Mouse (Mus musculus) neural tube, embryonic 11.5 days (tissue): ENCODE data around the gene Cpa5. TPM values are rescaled to one million over a fixed set of nuclear protein-coding genes. Genes with fewer than 3 reads are reported as not detected.

Experiments used
- ATAC-seq: fragments of 200-750 bp; cut with Nextera tagmentation; 2 replicates; pipeline ENCODE4 v1.8.0; 2017; ENCODE audit warnings: moderate number of reproducible peaks, mild to moderate bottlenecking, moderate TSS enrichment, moderate library complexity; ENCODE audit not compliant: insufficient read depth, low FRiP score, low TSS enrichment
- DNase-seq: peaks from one replicate; pipeline ENCODE4 v3.0.0-alpha.2; 2015; ENCODE audit warnings: low spot score
- H3K27ac ChIP-seq: fragments of 300-500 bp; sonication (generic); 2 replicates; pipeline ENCODE4 v1.5.1; 2014; ENCODE audit warnings: low read depth, mild to moderate bottlenecking, low read length
- H3K27me3 ChIP-seq: fragments of 300-500 bp; sonication (generic); 2 replicates; pipeline ENCODE4 v1.6.1; 2014; ENCODE audit warnings: mild to moderate bottlenecking, low read length, mixed read lengths; ENCODE audit not compliant: control insufficient read depth, insufficient read depth
- H3K36me3 ChIP-seq: fragments of 300-500 bp; sonication (generic); 2 replicates; pipeline ENCODE4 v1.6.1; 2014; ENCODE audit warnings: mild to moderate bottlenecking, low read length, moderate library complexity, mixed read lengths; ENCODE audit not compliant: control insufficient read depth, insufficient read depth
- H3K4me1 ChIP-seq: fragments of 300-500 bp; sonication (generic); 2 replicates; pipeline ENCODE4 v1.6.1; 2014; ENCODE audit warnings: low read length, mixed read lengths; ENCODE audit not compliant: control insufficient read depth, insufficient read depth
- H3K4me2 ChIP-seq: fragments of 300-500 bp; sonication (generic); 2 replicates; pipeline ENCODE4 v1.6.1; 2014; ENCODE audit warnings: low read depth, mild to moderate bottlenecking, moderate library complexity
- H3K4me3 ChIP-seq: fragments of 300-500 bp; sonication (generic); 2 replicates; pipeline ENCODE4 v1.5.1; 2014; ENCODE audit warnings: low read depth, low read length
- H3K9ac ChIP-seq: fragments of 300-500 bp; sonication (generic); 2 replicates; pipeline ENCODE4 v1.6.1; 2014; ENCODE audit warnings: mild to moderate bottlenecking, low read length
- H3K9me3 ChIP-seq: fragments of 300-500 bp; sonication (generic); 2 replicates; pipeline ENCODE4 v1.6.1; 2016; ENCODE audit warnings: low read length; ENCODE audit not compliant: control insufficient read depth
- WGBS: fragments of 180-500 bp; shearing (Covaris S2); extraction: QIAGEN DNeasy Blood & Tissue Kit; methylation state at CpG from one replicate; pipeline ENCODE4 v1.1.7; 2014; 5-methylcytosine and 5-hydroxymethylcytosine counted together
- polyA plus RNA-seq: library from polyadenylated mRNA; unstranded; fragments of >200 nt; fragmentation: Nextera tagmentation; extraction: Ambion mirVana; gene quantifications from 2 replicates; pipeline ENCODE4 v1.2.1, GENCODE M21; 2014

Cpa5 gene
- polyA plus RNA-seq, 1 experiment from 2014 or later, result not detected

- H3K4me3 ChIP-seq, result no peak overlapping the region
- no peaks in the 10 kb centered on the region for H3K36me3 ChIP-seq
- peaks cover 6% of the 10 kb centered on the region for H3K4me1 ChIP-seq
- H3K9ac ChIP-seq, result no peak overlapping the region
- ATAC-seq (no peak), DNase-seq (no peak)
- H3K9me3 ChIP-seq, result no peaks in the 10 kb centered on the region
- 78% methylated on average over 1 of the region's 1 CpGs for WGBS
- H3K4me2 ChIP-seq, result no peak overlapping the region
- no peak overlapping the region for H3K27ac ChIP-seq
- no peaks in the 10 kb centered on the region for H3K27me3 ChIP-seq
These were observed 35.9 kb upstream of the Cpa5 start for GRCm38 (mm10) chr6:30574945-30575344.

GRCm38 (mm10) chr6:30576477-30577203, 34.2 kb upstream of the Cpa5 start:
- Histone ChIP-seq H3K36me3 (no peaks in the 10 kb centered on the region), H3K4me2 (no peak overlapping the region), H3K9me3 (no peaks in the 10 kb centered on the region), H3K27me3 (no peaks in the 10 kb centered on the region), H3K4me3 (no peak overlapping the region), H3K27ac (peak overlapping the region; percentile 27; the same call in 1 of the 2 replicates), H3K9ac (no peak overlapping the region), H3K4me1 (peaks cover 18% of the 10 kb centered on the region)
- ATAC-seq, result no peak
- whole genome bisulfite sequencing, result 61% methylated on average over 17 of the region's 17 CpGs
- no peak for DNase-seq

- H3K4me2 ChIP-seq, result no peak overlapping the region
- no peak for ATAC-seq
These were observed 30.6 kb upstream of the Cpa5 start for GRCm38 (mm10) chr6:30579961-30580840.

GRCm38 (mm10) chr6:30580841-30581176, 30.0 kb upstream of the Cpa5 start:
- 34% methylated on average over 8 of the region's 8 CpGs for WGBS
- no peak overlapping the region for H3K4me3 ChIP-seq
- H3K4me2 ChIP-seq, result no peak overlapping the region
- no peaks in the 10 kb centered on the region for H3K36me3 ChIP-seq
- H3K27ac ChIP-seq, result peak overlapping the region; percentile 75
- H3K9ac ChIP-seq, result no peak overlapping the region
- DNase-seq, result no peak
- no peaks in the 10 kb centered on the region for H3K27me3 ChIP-seq
- H3K4me1 ChIP-seq, result peaks cover 12% of the 10 kb centered on the region
- peak; percentile 16; the same call in 1 of the 2 replicates for ATAC-seq
- H3K9me3 ChIP-seq, result no peaks in the 10 kb centered on the region

More at GRCm38 (mm10) chr6:30579961-30580840, 30.6 kb upstream of the Cpa5 start:
- Histone ChIP-seq H3K4me3 (no peak overlapping the region), H3K27ac (peak overlapping the region; percentile 75), H3K9ac (no peak overlapping the region), H3K27me3 (no peaks in the 10 kb centered on the region), H3K4me1 (peaks cover 12% of the 10 kb centered on the region), H3K36me3 (no peaks in the 10 kb centered on the region), H3K9me3 (no peaks in the 10 kb centered on the region)
- 38% methylated on average over 17 of the region's 17 CpGs for WGBS
- peak; percentile 45 for DNase-seq

- H3K27ac ChIP-seq, result no peak overlapping the region
- H3K36me3 ChIP-seq, result no peaks in the 10 kb centered on the region
- H3K4me2 ChIP-seq, result no peak overlapping the region
- H3K27me3 ChIP-seq, result no peaks in the 10 kb centered on the region
- H3K9me3 ChIP-seq, result no peaks in the 10 kb centered on the region
- no peak for DNase-seq
- peaks cover 6% of the 10 kb centered on the region; the same call in 1 of the 2 replicates for H3K4me1 ChIP-seq
- H3K9ac ChIP-seq, result no peak overlapping the region
- H3K4me3 ChIP-seq, result no peak overlapping the region
- WGBS, result 67% methylated on average over 7 of the region's 7 CpGs
- ATAC-seq, result no peak
These were observed 23.8 kb upstream of the Cpa5 start for GRCm38 (mm10) chr6:30586886-30587442.

GRCm38 (mm10) chr6:30589819-30590218, 21.0 kb upstream of the Cpa5 start:
- Histone ChIP-seq H3K27me3 (no peaks in the 10 kb centered on the region), H3K4me1 (peaks cover 6% of the 10 kb centered on the region; the same call in 1 of the 2 replicates), H3K9ac (no peak overlapping the region), H3K9me3 (no peaks in the 10 kb centered on the region), H3K4me2 (no peak overlapping the region), H3K27ac (no peak overlapping the region), H3K36me3 (no peaks in the 10 kb centered on the region), H3K4me3 (no peak overlapping the region)
- no peak for DNase-seq
- WGBS, result 47% methylated on average over 2 of the region's 2 CpGs
- ATAC-seq, result no peak

GRCm38 (mm10) chr6:30591851-30592404, 18.9 kb upstream of the Cpa5 start:
- Histone ChIP-seq H3K36me3 (no peaks in the 10 kb centered on the region), H3K9ac (no peak overlapping the region), H3K4me2 (no peak overlapping the region), H3K27ac (no peak overlapping the region), H3K27me3 (no peaks in the 10 kb centered on the region), H3K4me1 (peaks cover 10% of the 10 kb centered on the region; the same call in 1 of the 2 replicates), H3K9me3 (no peaks in the 10 kb centered on the region), H3K4me3 (no peak overlapping the region)
- WGBS, result 43% methylated on average over 5 of the region's 5 CpGs
- DNase-seq, result no peak
- ATAC-seq, result no peak

- Histone ChIP-seq H3K9ac (no peak overlapping the region), H3K4me3 (no peak overlapping the region), H3K27me3 (no peaks in the 10 kb centered on the region), H3K4me2 (no peak overlapping the region), H3K27ac (no peak overlapping the region; the same call in 1 of the 2 replicates), H3K36me3 (no peaks in the 10 kb centered on the region), H3K4me1 (peaks cover 4% of the 10 kb centered on the region; the same call in 1 of the 2 replicates), H3K9me3 (no peaks in the 10 kb centered on the region)
- DNase-seq, result no peak
- 70% methylated on average over 10 of the region's 10 CpGs for WGBS
- no peak for ATAC-seq
These were observed 18.3 kb upstream of the Cpa5 start for GRCm38 (mm10) chr6:30592417-30592974.
